Mouse (Mus musculus): Measurements from ENCODE around the gene Cacul1.

DNA sequence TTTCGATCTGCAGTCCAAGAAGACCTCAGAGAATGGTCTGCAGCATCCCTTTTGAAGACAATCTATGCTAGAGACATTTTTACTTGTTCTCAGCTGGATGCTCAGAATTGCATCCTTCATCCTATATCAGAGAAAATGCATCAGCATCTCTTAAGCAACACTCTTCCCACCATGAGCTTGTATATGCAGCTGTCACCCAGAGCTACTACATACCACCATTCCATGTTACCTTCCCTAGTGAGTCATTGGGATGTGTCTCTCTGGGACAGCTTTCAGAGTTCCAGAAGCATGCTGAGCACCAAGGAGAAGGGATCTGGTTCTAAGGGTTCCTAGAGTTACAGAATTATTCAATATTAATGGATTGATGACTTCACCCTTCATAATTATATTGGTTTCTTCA is 102.0 kb downstream of the Cacul1 start:
- no peak for TF ChIP-seq CTCF (IDR thresholded peaks at IDR 0.05; ENCODE audit: low read depth, low read length)
- TF ChIP-seq POLR2A (IDR thresholded peaks at IDR 0.05; ENCODE audit: extremely low read depth, insufficient read depth, low read length): no peak

Data from liver, adult 2 months (tissue).